Mouse (Mus musculus) B cell, adult 67 days (primary cell): ENCODE data around the gene Npr3. TPM values are rescaled to one million over a fixed set of nuclear protein-coding genes. Genes with fewer than 3 reads are reported as not detected.

ENCODE experiments used
- total RNA-seq, 2 experiments: library from RNA; stranded (reverse); gene quantifications; 4 replicates each; pipeline ENCODE4 v1.2.4; 2023

Gene Npr3
- total RNA-seq = not detected

DNA sequence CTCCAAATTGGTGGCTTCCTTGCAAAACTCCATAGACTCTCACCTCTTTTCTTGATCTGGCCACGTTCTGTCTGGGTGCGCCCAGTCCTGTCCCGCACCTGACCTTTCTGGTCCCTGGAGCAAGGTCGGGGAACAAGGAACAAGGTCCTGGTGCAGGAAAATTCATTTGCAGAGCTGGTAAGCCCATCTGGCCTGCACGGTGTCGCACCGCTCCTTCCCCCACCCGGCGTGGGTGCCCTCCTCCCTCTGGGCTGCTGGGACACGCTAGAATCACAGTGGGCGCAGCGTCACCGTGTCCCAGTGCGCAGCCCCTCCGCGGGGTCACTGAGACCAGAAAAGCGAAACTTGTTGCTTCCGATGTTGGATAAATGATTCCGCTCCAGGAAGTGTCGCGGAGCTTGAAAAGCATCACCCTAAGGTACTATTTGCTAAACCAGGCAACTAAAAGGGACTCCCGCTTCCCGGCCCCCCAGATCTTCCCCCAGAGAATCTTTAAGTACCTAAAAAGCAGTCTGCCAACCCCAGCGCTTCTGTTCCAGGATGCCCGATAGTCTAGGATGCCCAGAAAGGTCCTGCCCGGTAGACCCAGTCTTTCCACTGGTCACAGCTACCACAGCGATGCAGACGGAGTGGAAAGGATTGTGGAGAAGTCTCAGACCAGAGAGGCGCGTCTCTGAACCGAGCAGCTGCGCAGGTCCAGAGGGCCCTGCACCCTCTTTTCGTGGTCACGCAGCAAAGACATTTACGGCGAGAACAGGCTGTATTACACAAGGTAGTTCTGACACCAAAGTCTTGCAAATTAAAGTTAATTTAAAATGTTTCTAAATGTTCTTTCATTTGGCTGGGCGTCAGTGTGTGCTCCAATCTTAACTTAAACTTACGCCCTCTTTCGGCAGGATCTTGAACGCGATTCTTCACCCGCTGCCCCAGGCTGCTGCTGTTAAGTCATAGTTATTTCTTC is at the start of gene Npr3:
Npr3 (minus strand) TSS at position 717 of the 961 bp plus-strand sequence.

Other genes starting within 250 kb of the Npr3 start
- 100 to 1,000 TPM; 387 to 475 TPM for gene Sub1, start 89.7 kb upstream of the Npr3 start, total RNA-seq
- 100 to 1,000 TPM; 125 to 143 TPM for gene Zfr, start 210.5 kb upstream of the Npr3 start, total RNA-seq